Mouse (Mus musculus) neural tube, embryonic 12.5 days (tissue): Measurements from ENCODE around the gene C1qtnf6. TPM values are rescaled to one million over a fixed set of nuclear protein-coding genes. Genes with fewer than 3 reads are reported as not detected.

Experiments
- ATAC-seq: fragments of 200-750 bp; cut with Nextera tagmentation; 2 replicates; pipeline ENCODE4 v1.8.0; 2017; ENCODE audit warnings: low read depth, mild to moderate bottlenecking, moderate TSS enrichment, moderate library complexity; ENCODE audit not compliant: low FRiP score
- H3K27ac ChIP-seq: fragments of 300-500 bp; sonication (generic); 2 replicates; pipeline ENCODE4 v1.5.1; 2016
- H3K27me3 ChIP-seq: fragments of 300-500 bp; sonication (generic); replicated peaks from 2 replicates; pipeline ENCODE4 v1.6.1; 2016; ENCODE audit warnings: mild to moderate bottlenecking
- H3K36me3 ChIP-seq: fragments of 300-500 bp; sonication (generic); 2 replicates; pipeline ENCODE4 v1.6.1; 2016; ENCODE audit warnings: mild to moderate bottlenecking
- H3K4me1 ChIP-seq: fragments of 300-500 bp; sonication (generic); 2 replicates; pipeline ENCODE4 v1.6.1; 2016
- H3K4me2 ChIP-seq: fragments of 300-500 bp; sonication (generic); replicated peaks from 2 replicates; pipeline ENCODE4 v1.6.1; 2016; ENCODE audit warnings: mild to moderate bottlenecking
- H3K4me3 ChIP-seq: fragments of 300-500 bp; sonication (generic); 2 replicates; pipeline ENCODE4 v1.5.1; 2016
- H3K9ac ChIP-seq: fragments of 300-500 bp; sonication (generic); 2 replicates; pipeline ENCODE4 v1.6.1; 2016; ENCODE audit warnings: mild to moderate bottlenecking
- H3K9me3 ChIP-seq: fragments of 300-500 bp; sonication (generic); 2 replicates; pipeline ENCODE4 v1.6.1; 2016; ENCODE audit warnings: mild to moderate bottlenecking
- WGBS: fragments of 180-500 bp; shearing (Covaris S2); methylation state at CpG from one replicate; pipeline ENCODE4 v1.1.7; 2016; 5-methylcytosine and 5-hydroxymethylcytosine counted together
- polyA plus RNA-seq: library from polyadenylated mRNA; unstranded; fragments of >200 nt; fragmentation: Nextera tagmentation; extraction: Ambion mirVana; gene quantifications from 2 replicates; pipeline ENCODE4 v1.2.1, GENCODE M21; 2016

The C1qtnf6 gene
- polyA plus RNA-seq, 1 experiment from 2014 or later, result 8.7 TPM

GRCm38 (mm10) chr15:78542098-78542766 lies 11.0 kb upstream of the C1qtnf6 start:
- WGBS, result 80% methylated on average over 3 of the region's 3 CpGs
- no peak overlapping the region for H3K27ac ChIP-seq
- no peaks in the 10 kb centered on the region; the same call in none of the 2 replicates for H3K27me3 ChIP-seq

DNA sequence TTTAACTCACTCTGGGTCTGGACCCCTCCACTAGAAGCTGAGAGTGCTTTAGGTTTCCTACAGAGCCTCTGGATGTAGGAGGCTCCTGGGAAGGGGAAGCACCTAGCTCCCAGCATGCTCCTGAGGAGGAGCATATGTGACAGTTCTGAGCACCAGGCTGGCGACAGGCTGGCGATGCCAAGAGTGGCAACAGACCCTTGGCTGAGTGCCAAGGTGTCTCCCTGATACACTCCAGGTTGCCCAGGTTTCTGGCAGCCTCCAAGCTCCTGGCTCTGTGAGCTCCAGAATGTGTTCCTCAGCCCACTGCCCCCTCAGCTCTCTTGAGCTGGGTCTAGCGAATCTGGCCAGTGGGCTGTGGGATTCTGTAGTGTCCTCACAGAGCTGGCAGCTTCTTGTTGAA lies 10.4 kb upstream of the C1qtnf6 start:
- WGBS, result 70% methylated on average over 3 of the region's 3 CpGs
- Histone ChIP-seq H3K4me3 (no peak overlapping the region), H3K27me3 (no peaks in the 10 kb centered on the region; the same call in none of the 2 replicates), H3K36me3 (no peaks in the 10 kb centered on the region), H3K4me1 (peaks cover 10% of the 10 kb centered on the region), H3K9ac (no peak overlapping the region), H3K27ac (no peak overlapping the region), H3K9me3 (no peaks in the 10 kb centered on the region), H3K4me2 (no peak overlapping the region)
- no peak for ATAC-seq

More at GRCm38 (mm10) chr15:78542098-78542766, 11.0 kb upstream of the C1qtnf6 start:
- Histone ChIP-seq H3K36me3 (no peaks in the 10 kb centered on the region), H3K9ac (no peak overlapping the region), H3K9me3 (no peaks in the 10 kb centered on the region), H3K4me1 (peaks cover 10% of the 10 kb centered on the region), H3K4me2 (no peak overlapping the region), H3K4me3 (no peak overlapping the region)
- ATAC-seq, result no peak

GRCm38 (mm10) chr15:78541036-78541435 lies 9.8 kb upstream of the C1qtnf6 start:
- 0 out of 2 replicates have a peak overlapping the region, but pooled peaks have one; percentile 8 for H3K9ac ChIP-seq
- peaks cover 10% of the 10 kb centered on the region for H3K4me1 ChIP-seq
- no peak overlapping the region for H3K4me3 ChIP-seq
- H3K9me3 ChIP-seq, result no peaks in the 10 kb centered on the region
- H3K4me2 ChIP-seq, result no peak overlapping the region
- H3K27me3 ChIP-seq, result no peaks in the 10 kb centered on the region; the same call in none of the 2 replicates
- 79% methylated on average over 3 of the region's 3 CpGs for WGBS
- no peak for ATAC-seq
- no peak overlapping the region for H3K27ac ChIP-seq
- H3K36me3 ChIP-seq, result no peaks in the 10 kb centered on the region

DNA sequence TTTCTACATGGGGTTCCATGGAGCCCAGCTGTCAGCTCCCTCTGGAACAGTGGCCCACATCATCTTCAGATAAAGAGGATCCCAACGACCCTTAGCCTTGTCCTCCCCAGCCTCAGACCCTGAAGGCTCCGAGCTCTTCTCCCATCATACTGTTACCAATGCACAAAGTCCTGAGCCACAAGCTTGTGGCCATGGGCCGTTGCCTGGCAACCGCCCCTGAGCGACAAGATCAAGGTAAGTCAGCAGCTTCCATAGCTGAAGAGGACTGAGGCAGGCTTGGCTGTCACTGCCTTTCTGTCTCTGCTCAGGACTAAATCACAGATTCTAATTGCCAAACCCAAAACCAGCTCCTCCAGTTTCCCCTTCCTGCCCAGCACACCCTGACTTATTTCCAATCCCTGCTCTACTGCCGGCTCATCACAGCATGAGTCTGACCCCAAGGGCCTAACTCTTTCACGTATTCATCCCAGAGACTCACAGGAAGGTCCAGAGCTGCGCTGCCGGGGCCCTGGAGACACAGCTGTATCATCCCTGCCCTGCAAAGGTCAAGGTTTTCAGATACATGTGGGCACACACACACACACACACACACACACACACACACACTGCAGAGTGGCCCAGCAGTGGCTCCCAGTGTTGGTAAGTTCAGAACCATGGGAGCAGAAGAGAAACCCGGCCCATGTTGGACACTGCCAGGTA lies 4.7 kb upstream of the C1qtnf6 start:
- H3K27ac ChIP-seq, result no peak overlapping the region
- H3K27me3 ChIP-seq, result peaks cover under 1% of the 10 kb centered on the region; the same call in 1 of the 2 replicates
- ATAC-seq, result no peak
- H3K4me3 ChIP-seq, result no peak overlapping the region
- no peak overlapping the region for H3K4me2 ChIP-seq
- no peaks in the 10 kb centered on the region for H3K9me3 ChIP-seq
- no peak overlapping the region for H3K9ac ChIP-seq
- no peaks in the 10 kb centered on the region for H3K36me3 ChIP-seq
- peaks cover 13% of the 10 kb centered on the region; the same call in 1 of the 2 replicates for H3K4me1 ChIP-seq
- WGBS, result 47% methylated on average over 10 of the region's 10 CpGs

DNA sequence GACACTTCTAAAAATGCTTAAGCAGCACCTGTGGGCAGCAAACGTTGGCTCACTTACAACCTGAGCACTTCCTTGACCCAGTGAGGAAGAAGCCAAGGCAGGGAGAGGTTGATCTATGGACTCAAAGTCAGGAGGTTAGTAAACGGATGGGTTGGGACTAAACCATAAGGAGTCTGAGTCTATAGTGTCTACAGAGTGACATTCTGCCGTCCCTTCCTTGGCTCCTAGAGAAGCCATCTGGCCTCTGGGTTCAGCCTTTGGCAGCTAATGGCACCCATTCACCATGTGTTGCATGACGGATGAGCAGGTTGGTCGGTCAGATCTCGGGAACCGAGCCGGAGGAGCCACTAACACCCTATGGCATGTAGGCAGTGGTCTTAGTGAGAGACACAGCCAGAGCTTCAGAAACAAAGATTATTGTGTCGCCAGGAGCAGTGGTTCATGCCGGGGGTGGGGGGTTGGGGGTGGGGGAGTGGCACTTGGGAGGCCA lies 2.2 kb upstream of the C1qtnf6 start:
- Histone ChIP-seq H3K27ac (no peak overlapping the region), H3K4me1 (peaks cover 26% of the 10 kb centered on the region), H3K36me3 (no peaks in the 10 kb centered on the region), H3K27me3 (peaks cover 2% of the 10 kb centered on the region; the same call in 1 of the 2 replicates), H3K9ac (no peak overlapping the region), H3K4me3 (no peak overlapping the region), H3K9me3 (no peaks in the 10 kb centered on the region), H3K4me2 (no peak overlapping the region)
- ATAC-seq, result no peak
- 73% methylated on average over 10 of the region's 10 CpGs for WGBS

DNA sequence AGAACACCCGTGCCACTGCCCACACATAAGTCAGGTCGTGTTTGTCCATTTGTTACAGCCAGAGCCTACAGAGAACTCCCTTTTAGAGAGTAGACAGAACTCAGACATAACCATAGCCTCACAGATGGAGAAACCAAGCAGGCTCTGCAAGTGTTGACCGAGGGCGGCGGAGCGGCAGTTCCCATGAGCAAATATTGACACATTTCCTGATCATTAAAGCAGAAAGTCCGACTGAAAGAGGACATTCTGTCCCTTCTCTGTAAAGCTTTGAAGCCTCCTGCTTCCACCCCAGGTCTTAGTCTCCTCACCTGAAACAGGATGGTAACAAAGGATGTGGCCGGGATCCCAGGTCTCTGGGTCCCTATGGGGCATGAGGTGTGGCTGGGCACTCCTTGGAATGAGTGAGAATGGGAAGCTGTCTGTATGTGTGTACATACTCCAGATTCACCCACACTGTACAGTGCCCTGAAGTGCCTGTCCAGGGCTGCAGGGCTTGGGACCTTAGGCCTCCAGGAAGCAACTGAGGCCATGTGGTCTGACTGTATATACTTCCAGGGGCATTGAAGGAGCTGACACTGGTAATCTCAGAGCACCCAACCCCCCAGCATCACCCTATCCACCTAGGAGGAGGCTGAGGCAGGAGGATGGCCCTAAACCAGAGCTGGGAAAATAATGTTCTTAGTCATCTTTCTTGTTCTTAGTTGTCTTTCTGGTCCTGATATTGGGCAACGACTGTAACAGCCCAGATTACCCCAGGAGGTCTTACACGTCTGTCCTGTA lies 1.5 kb upstream of the C1qtnf6 start:
- Histone ChIP-seq H3K27me3 (peaks cover 2% of the 10 kb centered on the region; the same call in 1 of the 2 replicates), H3K36me3 (no peaks in the 10 kb centered on the region), H3K4me3 (no peak overlapping the region), H3K27ac (no peak overlapping the region), H3K4me1 (peaks cover 26% of the 10 kb centered on the region), H3K9me3 (no peaks in the 10 kb centered on the region), H3K9ac (no peak overlapping the region), H3K4me2 (no peak overlapping the region)
- ATAC-seq, result no peak
- WGBS, result 71% methylated on average over 10 of the region's 10 CpGs

DNA sequence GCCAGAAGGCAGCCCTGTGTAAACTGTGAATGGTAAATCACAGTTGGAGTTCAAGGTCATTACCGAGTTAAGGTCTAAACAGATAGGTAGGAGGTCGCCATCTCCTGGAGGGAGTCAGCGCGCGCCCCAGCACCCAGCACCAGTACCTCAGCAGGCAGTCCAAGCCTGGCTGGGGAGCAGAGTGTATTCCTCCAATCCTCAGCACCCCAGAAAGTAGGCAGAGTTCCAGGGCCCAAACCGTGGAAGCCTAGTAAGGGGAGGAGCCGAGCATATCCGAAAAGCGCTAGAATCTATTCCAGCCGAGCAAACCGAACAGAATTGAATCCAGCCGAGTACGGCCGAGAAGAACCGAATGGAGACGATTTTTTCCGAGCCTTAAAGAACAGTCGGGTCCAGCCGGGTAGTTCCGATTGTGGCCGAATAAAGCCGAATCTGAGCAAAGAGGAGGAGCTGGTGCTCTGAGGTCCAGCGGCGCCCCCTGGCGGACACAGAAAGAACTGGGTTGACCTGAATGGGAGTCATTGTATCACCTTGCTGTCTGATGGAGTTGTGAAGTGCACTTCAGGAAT lies 769 bp upstream of the C1qtnf6 start:
- H3K9me3 ChIP-seq, result no peaks in the 10 kb centered on the region
- H3K36me3 ChIP-seq, result no peaks in the 10 kb centered on the region
- H3K4me2 ChIP-seq, result peak overlapping the region; percentile 59
- H3K27ac ChIP-seq, result peak overlapping the region; percentile 47; the same call in 1 of the 2 replicates
- H3K4me3 ChIP-seq, result peak overlapping the region; percentile 30
- ATAC-seq, result peak; percentile 89
- H3K27me3 ChIP-seq, result peaks cover 2% of the 10 kb centered on the region; the same call in 1 of the 2 replicates
- H3K9ac ChIP-seq, result peak overlapping the region; percentile 47; the same call in 1 of the 2 replicates
- peaks cover 26% of the 10 kb centered on the region for H3K4me1 ChIP-seq
- WGBS, result under 1% methylated on average over 25 of the region's 25 CpGs

DNA sequence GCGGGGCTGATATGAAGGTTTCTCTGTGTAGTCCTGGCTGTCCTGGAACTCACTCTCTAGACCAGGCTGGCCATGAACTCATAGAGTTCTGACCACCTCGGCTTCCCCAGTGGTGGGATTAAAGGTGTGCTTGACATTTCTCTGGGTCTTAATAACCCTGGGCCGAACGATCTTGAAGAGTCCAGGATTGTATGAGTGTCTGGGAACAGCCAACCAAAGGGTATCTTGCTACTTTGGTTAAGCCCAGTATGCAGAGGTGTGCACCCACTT lies 170 bp upstream of the C1qtnf6 start:
- H3K27me3 ChIP-seq, result peaks cover 2% of the 10 kb centered on the region; the same call in 1 of the 2 replicates
- peaks cover 26% of the 10 kb centered on the region for H3K4me1 ChIP-seq
- H3K4me2 ChIP-seq, result peak overlapping the region; percentile 59
- no peaks in the 10 kb centered on the region for H3K36me3 ChIP-seq
- H3K4me3 ChIP-seq, result 0 out of 2 replicates have a peak overlapping the region, but pooled peaks have one; percentile 30
- peak overlapping the region; percentile 47; the same call in 1 of the 2 replicates for H3K9ac ChIP-seq
- H3K27ac ChIP-seq, result no peak overlapping the region
- WGBS, result 70% methylated on average over 4 of the region's 4 CpGs
- no peaks in the 10 kb centered on the region for H3K9me3 ChIP-seq
- peak; percentile 15; the same call in 1 of the 2 replicates for ATAC-seq

GRCm38 (mm10) chr15:78530141-78530540 lies 1.1 kb downstream of the C1qtnf6 start:
- Histone ChIP-seq H3K27ac (no peak overlapping the region), H3K27me3 (peaks cover 2% of the 10 kb centered on the region; the same call in 1 of the 2 replicates), H3K36me3 (no peaks in the 10 kb centered on the region), H3K9ac (peak overlapping the region; percentile 41; the same call in 1 of the 2 replicates), H3K9me3 (no peaks in the 10 kb centered on the region), H3K4me2 (peak overlapping the region; percentile 55), H3K4me1 (peaks cover 23% of the 10 kb centered on the region), H3K4me3 (no peak overlapping the region)
- ATAC-seq, result no peak
- WGBS, result 72% methylated on average over 3 of the region's 3 CpGs

DNA sequence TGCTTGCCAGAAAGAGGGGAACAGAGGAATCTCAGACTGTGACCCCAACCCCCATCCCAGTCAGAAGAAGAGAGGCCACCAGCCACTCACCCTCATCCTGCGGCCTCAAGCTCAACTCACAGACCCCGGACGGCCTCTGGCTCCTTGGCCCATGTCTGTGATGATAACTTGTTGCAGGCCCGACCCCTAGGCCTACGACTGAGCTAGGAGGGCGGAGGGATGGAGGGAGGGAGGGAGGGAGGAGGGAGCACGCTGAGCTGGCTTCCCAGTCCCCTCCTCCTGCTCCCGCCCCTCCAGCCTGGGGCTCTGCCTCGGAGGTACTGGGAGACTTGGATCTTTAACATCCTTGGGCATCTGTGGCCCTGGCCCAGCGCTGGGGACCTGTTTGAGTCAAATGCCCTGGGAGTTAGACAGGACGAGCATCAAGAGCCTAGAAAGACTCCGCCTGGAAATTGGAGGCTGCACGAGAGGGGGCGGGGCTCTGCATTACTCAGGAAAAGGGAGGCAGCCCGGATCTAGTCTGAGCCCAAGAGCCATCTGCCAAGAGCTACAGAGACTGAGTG lies 1.7 kb downstream of the C1qtnf6 start:
- H3K4me1 ChIP-seq, result peaks cover 23% of the 10 kb centered on the region
- H3K4me2 ChIP-seq, result peak overlapping the region; percentile 55
- H3K9me3 ChIP-seq, result no peaks in the 10 kb centered on the region
- H3K27ac ChIP-seq, result no peak overlapping the region
- H3K9ac ChIP-seq, result peak overlapping the region; percentile 41
- H3K27me3 ChIP-seq, result peaks cover 2% of the 10 kb centered on the region; the same call in 1 of the 2 replicates
- WGBS, result 2% methylated on average over 15 of the region's 15 CpGs
- no peak for ATAC-seq
- no peaks in the 10 kb centered on the region for H3K36me3 ChIP-seq
- peak overlapping the region; percentile 18 for H3K4me3 ChIP-seq

- Histone ChIP-seq H3K9ac (peak overlapping the region; percentile 41; the same call in 1 of the 2 replicates), H3K4me3 (peak overlapping the region; percentile 5; the same call in 1 of the 2 replicates), H3K27ac (no peak overlapping the region), H3K4me2 (peak overlapping the region; percentile 55), H3K36me3 (no peaks in the 10 kb centered on the region), H3K27me3 (0 out of 2 replicates have a peak, but pooled peaks cover 2% of the 10 kb centered on the region), H3K9me3 (no peaks in the 10 kb centered on the region), H3K4me1 (peaks cover 23% of the 10 kb centered on the region)
- 54% methylated on average over 11 of the region's 11 CpGs for WGBS
- ATAC-seq, result no peak
Observed at GRCm38 (mm10) chr15:78528726-78529411, 2.3 kb downstream of the C1qtnf6 start.
